Mouse (Mus musculus): ENCODE data around the gene Pdzd8. TPM values are rescaled to one million over a fixed set of nuclear protein-coding genes. Genes with fewer than 3 reads are reported as not detected.

The Pdzd8 gene
- polyA plus RNA-seq, 1 experiment from 2014 or later: 9.1 TPM

- H3K36me3 ChIP-seq: no peaks in the 10 kb centered on the region
- H3K27ac ChIP-seq: no peak overlapping the region
- no peak overlapping the region for H3K4me2 ChIP-seq
- no peak for ATAC-seq
- peaks cover 17% of the 10 kb centered on the region for H3K4me1 ChIP-seq
- H3K4me3 ChIP-seq: no peak overlapping the region
- H3K9me3 ChIP-seq (replicated peaks): no peaks in the 10 kb centered on the region
- peaks cover 48% of the 10 kb centered on the region for H3K27me3 ChIP-seq (replicated peaks)
- 65% methylated on average over 9 of the region's 9 CpGs for WGBS (ENCODE audit: insufficient replicate concordance)
- H3K9ac ChIP-seq: no peak overlapping the region
Measured at GRCm38 (mm10) chr19:59264838-59265532, 80.6 kb downstream of the Pdzd8 start.

GRCm38 (mm10) chr19:59263171-59263570, 82.4 kb downstream of the Pdzd8 start:
- no peak overlapping the region for H3K4me3 ChIP-seq
- no peaks in the 10 kb centered on the region for H3K36me3 ChIP-seq
- peaks cover 58% of the 10 kb centered on the region for H3K27me3 ChIP-seq (replicated peaks)
- H3K9ac ChIP-seq: no peak overlapping the region
- 78% methylated on average over 9 of the region's 9 CpGs for WGBS (ENCODE audit: insufficient replicate concordance)
- no peak overlapping the region for H3K4me2 ChIP-seq
- no peaks in the 10 kb centered on the region for H3K9me3 ChIP-seq (replicated peaks)
- H3K27ac ChIP-seq: no peak overlapping the region
- no peak for ATAC-seq
- peaks cover 17% of the 10 kb centered on the region for H3K4me1 ChIP-seq

- no peak overlapping the region; the same call in 1 of the 2 replicates for H3K9ac ChIP-seq
- peak; percentile 56 for ATAC-seq
- WGBS (ENCODE audit: insufficient replicate concordance): 6% methylated on average over 7 of the region's 7 CpGs
Measured at GRCm38 (mm10) chr19:59261604-59262003, 84.0 kb downstream of the Pdzd8 start.

GRCm38 (mm10) chr19:59260718-59261442, 84.7 kb downstream of the Pdzd8 start, which contains the start of gene Slc18a2:
Gene Slc18a2, plus strand, starts transcription at chr19:59260896.
- under 1% methylated on average over 55 of the region's 55 CpGs for WGBS (ENCODE audit: insufficient replicate concordance)
- Histone ChIP-seq H3K36me3 (no peaks in the 10 kb centered on the region), H3K27me3 (replicated peaks) (peaks cover 58% of the 10 kb centered on the region), H3K4me3 (peak within 1 kb of the TSS; percentile 52), H3K4me2 (peak within 1 kb of the TSS; percentile 85), H3K9me3 (replicated peaks) (peaks cover 3% of the 10 kb centered on the region; the same call in 1 of the 2 replicates), H3K27ac (no peak within 1 kb of the TSS), H3K9ac (peak within 1 kb of the TSS; percentile 40), H3K4me1 (peaks cover 17% of the 10 kb centered on the region)
- peak; percentile 75 for ATAC-seq

More at GRCm38 (mm10) chr19:59261604-59262003, 84.0 kb downstream of the Pdzd8 start:
- Histone ChIP-seq H3K4me2 (peak overlapping the region; percentile 85), H3K27me3 (replicated peaks) (peaks cover 58% of the 10 kb centered on the region), H3K27ac (no peak overlapping the region), H3K9me3 (replicated peaks) (peaks cover 3% of the 10 kb centered on the region; the same call in 1 of the 2 replicates), H3K4me1 (peaks cover 17% of the 10 kb centered on the region), H3K36me3 (no peaks in the 10 kb centered on the region), H3K4me3 (peak overlapping the region; percentile 52)

- Histone ChIP-seq H3K9ac (no peak overlapping the region), H3K4me3 (no peak overlapping the region), H3K4me1 (peaks cover 17% of the 10 kb centered on the region), H3K9me3 (replicated peaks) (peaks cover 3% of the 10 kb centered on the region; the same call in 1 of the 2 replicates), H3K27me3 (replicated peaks) (peaks cover 56% of the 10 kb centered on the region), H3K27ac (no peak overlapping the region), H3K4me2 (no peak overlapping the region), H3K36me3 (no peaks in the 10 kb centered on the region)
- no peak for ATAC-seq
- WGBS (ENCODE audit: insufficient replicate concordance): 50% methylated on average over 5 of the region's 5 CpGs
Measured at GRCm38 (mm10) chr19:59259633-59260032, 85.9 kb downstream of the Pdzd8 start.

GRCm38 (mm10) chr19:59252651-59253050, 92.9 kb downstream of the Pdzd8 start:
- WGBS (ENCODE audit: insufficient replicate concordance): 35% methylated on average over 2 of the region's 2 CpGs
- H3K4me3 ChIP-seq: no peak overlapping the region
- H3K27me3 ChIP-seq (replicated peaks): no peaks in the 10 kb centered on the region
- ATAC-seq: no peak
- no peak overlapping the region for H3K4me2 ChIP-seq
- no peak overlapping the region for H3K9ac ChIP-seq
- H3K36me3 ChIP-seq: no peaks in the 10 kb centered on the region
- peaks cover 3% of the 10 kb centered on the region; the same call in 1 of the 2 replicates for H3K9me3 ChIP-seq (replicated peaks)
- no peak overlapping the region for H3K27ac ChIP-seq
- peaks cover 11% of the 10 kb centered on the region for H3K4me1 ChIP-seq

GRCm38 (mm10) chr19:59248553-59249286, 96.9 kb downstream of the Pdzd8 start:
- ATAC-seq: peak; percentile 64

GRCm38 (mm10) chr19:59248144-59248543, 97.4 kb downstream of the Pdzd8 start:
- no peaks in the 10 kb centered on the region for H3K27me3 ChIP-seq (replicated peaks)
- peaks cover 11% of the 10 kb centered on the region for H3K4me1 ChIP-seq
- H3K4me3 ChIP-seq: no peak overlapping the region
- H3K4me2 ChIP-seq: no peak overlapping the region
- no peaks in the 10 kb centered on the region for H3K9me3 ChIP-seq (replicated peaks)
- no peak for ATAC-seq
- H3K27ac ChIP-seq: no peak overlapping the region
- 62% methylated on average over 4 of the region's 4 CpGs for WGBS (ENCODE audit: insufficient replicate concordance)
- H3K9ac ChIP-seq: no peak overlapping the region
- H3K36me3 ChIP-seq: no peaks in the 10 kb centered on the region

More at GRCm38 (mm10) chr19:59248553-59249286, 96.9 kb downstream of the Pdzd8 start:
- H3K4me3 ChIP-seq: no peak overlapping the region
- H3K4me1 ChIP-seq: peaks cover 11% of the 10 kb centered on the region
- no peak overlapping the region for H3K4me2 ChIP-seq
- 24% methylated on average over 11 of the region's 11 CpGs for WGBS (ENCODE audit: insufficient replicate concordance)
- H3K27ac ChIP-seq: no peak overlapping the region
- H3K27me3 ChIP-seq (replicated peaks): no peaks in the 10 kb centered on the region
- no peak overlapping the region for H3K9ac ChIP-seq
- no peaks in the 10 kb centered on the region for H3K36me3 ChIP-seq
- H3K9me3 ChIP-seq (replicated peaks): no peaks in the 10 kb centered on the region

Other genes starting within 250 kb of the Pdzd8 start
- not detected in 2 replicates for gene Vax1, start 175.7 kb downstream of the Pdzd8 start, polyA plus RNA-seq (2016; fragmentation: Nextera tagmentation; extraction: Ambion mirVana)
- gene Kcnk18, start 126.6 kb downstream of the Pdzd8 start, polyA plus RNA-seq (2016; fragmentation: Nextera tagmentation; extraction: Ambion mirVana): not detected in 2 replicates
- 5.1 and 6.0 TPM in 2 replicates for gene Slc18a2, start 84.9 kb downstream of the Pdzd8 start, polyA plus RNA-seq (2016; fragmentation: Nextera tagmentation; extraction: Ambion mirVana)
- 8.7 and 15.2 TPM in 2 replicates for gene Rps12-ps3, start 23.5 kb downstream of the Pdzd8 start, polyA plus RNA-seq (2016; fragmentation: Nextera tagmentation; extraction: Ambion mirVana)
- 0.05 and 0.11 TPM in 2 replicates for gene Emx2, start 112.6 kb upstream of the Pdzd8 start, polyA plus RNA-seq (2016; fragmentation: Nextera tagmentation; extraction: Ambion mirVana)